Mouse (Mus musculus): ENCODE results near the gene Cacna1i.

Cacna1i gene

DNA sequence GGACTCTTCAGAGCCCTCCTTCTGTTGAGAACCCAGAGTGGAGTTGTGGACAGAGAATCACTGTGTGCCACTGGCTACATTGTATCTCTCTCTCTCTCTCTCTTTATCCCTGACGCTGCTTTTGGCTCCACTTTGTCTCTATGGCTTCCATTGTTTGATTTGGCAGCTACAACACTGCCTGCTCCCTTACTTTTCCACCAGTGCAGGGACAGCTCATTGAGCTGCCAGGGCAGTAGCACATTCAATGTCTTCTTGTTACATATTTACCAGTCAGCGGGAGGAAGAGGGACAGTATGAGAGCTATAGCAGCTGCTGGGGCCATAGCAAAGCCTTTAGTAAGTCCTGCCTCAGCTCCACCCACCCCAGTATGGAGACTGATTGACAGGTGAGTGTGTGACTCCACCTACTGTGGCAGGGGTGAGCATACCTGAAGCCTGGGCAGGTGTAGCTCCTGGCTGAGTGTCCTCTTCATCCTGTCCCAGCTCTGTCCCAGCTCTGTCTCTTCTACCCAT is 114.4 kb downstream of the Cacna1i start:
- DNase-seq (ENCODE audit: low spot score in 2 of 2): no peak

DNA sequence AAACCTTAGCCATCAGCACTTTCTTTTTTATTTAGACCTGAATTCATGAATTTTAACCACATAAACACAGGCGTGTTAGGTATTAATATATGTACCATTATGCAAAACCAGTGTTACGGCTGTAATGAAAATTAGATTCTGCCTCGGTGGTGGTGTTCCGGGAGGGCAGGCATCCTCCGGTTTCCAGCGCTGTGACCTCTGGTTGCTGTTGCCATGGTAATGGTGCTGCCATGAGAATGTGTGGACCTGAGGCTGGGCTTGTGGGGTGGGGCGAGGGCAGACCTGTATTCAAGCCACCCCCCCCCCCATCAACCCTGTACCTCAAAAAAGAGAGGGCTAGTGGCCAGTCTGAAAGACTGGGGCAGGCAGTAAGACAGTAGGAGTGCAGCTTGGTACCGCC is 114.9 kb downstream of the Cacna1i start:
- no peak for DNase-seq (ENCODE audit: low spot score in 2 of 2)

DNA sequence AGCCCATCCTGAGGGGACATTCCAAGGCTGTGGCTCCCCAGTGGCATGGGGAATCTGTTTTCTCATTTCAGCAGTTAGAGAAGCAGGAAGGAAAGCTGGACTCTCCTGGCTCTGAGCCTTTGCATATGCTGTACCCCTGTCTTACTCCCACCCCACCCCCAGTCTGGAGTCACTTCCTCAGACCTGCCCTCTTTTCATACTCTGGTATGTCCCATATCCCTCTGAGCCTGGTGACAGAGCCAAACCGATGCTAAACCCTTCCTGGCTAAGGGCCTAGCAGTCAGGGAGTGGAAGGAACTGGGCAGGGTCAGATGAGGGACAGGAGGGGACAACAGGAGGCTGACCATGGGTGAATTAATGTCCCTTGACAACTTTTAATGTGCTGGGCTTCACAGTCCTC is 120.8 kb downstream of the Cacna1i start:
- DNase-seq (ENCODE audit: low spot score in 2 of 2): no peak

DNA sequence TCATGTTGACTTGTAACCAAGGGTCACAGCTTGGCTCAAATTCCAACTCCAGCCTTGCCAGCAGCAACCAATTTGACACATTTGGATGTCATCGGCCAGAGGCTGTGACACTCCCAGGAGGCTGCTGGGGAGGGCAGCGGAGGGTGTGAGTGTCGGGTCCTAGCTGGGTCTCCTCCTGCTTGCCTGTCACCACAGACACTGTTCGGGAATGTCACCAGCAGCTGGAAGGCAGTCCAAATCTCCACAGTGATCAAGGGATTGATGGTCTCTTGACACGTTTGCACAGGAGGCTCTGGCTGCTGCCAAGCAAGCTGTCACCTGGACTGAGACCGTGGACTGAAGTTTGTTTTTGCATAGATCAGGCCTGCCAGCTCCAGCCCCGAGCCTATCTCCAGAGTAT is 123.6 kb downstream of the Cacna1i start:
- DNase-seq (ENCODE audit: low spot score in 2 of 2): no peak

DNA sequence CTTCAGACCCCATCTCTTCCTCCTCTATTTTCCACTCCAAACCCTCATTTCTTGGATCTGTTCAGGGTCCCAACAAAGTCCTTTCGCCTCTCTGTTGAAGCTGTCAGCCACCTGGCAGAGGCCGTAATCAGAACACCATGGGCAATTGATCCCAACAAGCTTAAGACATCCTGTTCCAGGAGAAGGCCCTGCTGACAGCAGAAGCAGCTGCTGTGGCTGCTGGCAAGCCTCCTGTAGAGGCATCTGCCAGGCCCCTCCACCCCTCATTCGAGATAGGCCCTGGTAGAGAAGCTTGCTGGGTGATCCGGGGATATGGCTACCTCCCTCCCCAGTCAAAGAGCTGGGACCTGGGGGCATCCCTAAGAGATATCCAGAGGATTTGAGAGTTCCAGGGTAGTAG is 126.0 kb downstream of the Cacna1i start:
- no peak for DNase-seq (ENCODE audit: low spot score in 2 of 2)

DNA sequence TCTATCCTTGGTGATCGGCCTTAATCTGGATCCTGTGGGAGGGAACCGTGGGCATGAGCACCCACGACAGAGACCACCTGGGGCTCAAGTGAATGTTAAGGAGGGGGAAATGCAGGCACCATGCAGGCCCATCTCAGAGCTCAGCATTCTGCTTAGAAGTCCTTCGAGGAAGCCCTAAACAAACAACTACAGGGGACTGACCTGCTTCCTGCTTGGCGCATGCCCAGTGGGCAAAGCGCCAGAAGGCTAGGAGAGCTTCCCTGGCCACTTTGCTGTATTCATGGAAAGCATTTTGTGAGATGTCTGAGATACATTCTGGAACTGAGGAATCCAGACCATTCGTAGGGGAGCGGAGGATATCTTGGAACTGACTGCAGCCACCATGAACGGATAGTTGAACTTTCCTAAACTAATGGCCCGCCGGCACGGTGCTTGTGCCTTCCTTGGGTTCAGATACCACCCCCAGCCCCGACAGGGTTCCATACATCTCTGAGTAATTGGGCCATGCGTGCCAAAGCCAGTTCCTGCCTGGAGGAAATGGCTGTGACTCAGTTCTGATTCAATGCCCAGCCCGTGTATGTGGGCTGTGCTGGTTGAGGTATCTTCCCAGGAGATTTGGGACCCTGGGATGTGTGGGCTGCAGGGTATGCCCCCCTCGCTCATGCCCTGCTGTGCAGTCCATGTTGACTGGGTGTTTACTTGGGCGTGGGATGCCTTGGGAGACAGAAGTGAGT is 127.1 kb downstream of the Cacna1i start:
- DNase-seq (ENCODE audit: low spot score in 2 of 2): peak in 1 of 2 experiments; percentile 37

DNA sequence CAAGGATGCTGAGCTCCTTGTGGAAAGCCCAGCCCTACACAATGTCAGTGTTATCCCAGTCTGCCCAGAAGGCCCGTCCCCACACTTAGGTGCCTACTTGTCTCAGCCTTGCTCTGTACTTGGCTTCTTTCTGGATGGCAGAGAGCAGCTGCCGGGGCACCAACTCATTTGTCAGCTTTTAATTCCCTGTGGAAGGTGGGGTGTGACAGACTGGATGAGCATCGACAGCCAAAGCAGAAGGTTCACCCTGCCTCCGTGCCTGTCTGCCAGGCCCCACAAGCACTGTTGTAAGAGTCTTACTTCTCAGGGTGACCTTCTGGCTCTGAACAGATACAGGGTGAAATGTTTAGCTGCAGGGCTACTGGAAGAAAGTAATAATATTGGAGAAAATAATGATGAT is 128.1 kb downstream of the Cacna1i start:
- no peak for DNase-seq (ENCODE audit: low spot score in 2 of 2)

DNA sequence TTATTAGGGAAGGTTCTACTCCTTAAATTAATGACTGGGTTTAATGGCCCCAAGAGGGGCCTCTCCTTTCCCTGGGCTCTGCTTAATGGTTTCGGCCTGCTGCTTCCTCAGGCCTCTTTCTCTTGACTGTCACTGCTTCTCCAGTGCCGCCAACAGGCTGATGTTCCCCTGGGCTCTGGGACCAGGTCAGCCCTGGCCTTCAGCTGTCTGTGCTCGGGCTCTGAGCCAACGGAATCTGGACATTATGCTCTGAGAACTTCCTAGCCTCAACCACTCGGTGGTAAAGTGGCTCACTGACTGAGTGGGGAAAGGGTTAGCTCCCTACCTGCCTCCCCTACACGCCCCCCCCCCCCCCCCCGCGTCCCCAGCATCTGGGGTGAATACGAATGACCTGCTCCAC is 130.0 kb downstream of the Cacna1i start:
- DNase-seq (ENCODE audit: low spot score in 2 of 2): no peak

DNA sequence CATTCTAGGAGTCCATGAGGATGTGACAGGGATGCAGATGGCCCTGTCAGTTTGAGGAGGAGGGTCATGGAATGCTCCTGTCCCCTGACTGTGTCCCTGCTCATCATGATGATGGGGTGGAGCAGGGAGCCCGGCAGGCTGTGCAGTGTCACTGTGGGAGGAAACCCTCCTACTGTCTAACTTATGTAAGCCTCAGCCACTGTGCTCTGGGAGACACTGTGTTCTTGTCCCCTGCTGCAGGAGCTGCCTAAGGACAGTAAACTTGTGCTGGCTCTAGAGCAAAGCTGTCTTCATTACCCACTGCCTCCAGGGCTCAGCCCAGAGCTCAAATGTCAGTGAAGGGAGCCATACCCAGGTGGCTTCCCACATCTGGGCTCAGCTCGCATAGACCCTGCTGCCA is 131.1 kb downstream of the Cacna1i start:
- peak; percentile 42 to 44 for DNase-seq (ENCODE audit: low spot score in 2 of 2)

DNA sequence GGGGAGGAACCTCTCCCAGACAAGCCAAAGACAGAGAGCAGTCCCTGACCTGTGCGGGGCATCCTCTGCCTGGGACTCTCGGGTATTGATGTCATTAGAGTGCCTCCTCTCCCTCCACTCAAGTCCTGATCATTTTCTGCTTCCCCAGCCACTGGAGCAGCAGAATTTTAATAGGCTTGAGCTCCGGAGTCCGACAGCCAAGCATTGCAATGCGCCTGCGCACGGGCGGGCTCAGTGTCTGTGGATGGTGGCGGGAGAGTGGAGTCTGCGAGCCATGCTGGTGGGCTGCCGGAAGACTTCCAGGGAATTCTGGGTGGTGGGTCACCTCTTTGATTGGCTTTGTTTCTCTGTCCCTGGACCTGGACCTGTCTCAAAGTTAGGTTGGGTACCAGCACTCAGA is 143.3 kb downstream of the Cacna1i start:
- DNase-seq (ENCODE audit: low spot score in 2 of 2): peak in 1 of 2 experiments; percentile 33

DNA sequence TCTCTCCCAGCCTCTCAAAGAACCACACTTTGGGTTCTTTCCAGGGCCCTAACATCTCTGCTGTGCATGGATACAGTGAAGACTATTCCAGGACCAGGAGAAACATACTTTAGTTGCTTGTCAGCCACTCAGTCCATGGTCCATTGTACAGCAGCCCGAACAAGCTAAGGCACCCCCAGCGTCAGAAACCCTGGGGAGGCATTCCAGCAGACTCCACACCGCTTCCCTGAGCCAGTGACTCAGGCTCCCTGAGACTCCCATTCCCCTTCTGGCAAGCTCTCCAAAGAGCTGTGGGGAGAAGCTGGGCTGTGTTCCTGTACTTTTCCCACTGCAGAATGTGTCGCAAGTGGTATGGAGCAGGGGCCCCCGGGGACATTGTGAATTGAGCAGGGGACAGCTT is 149.9 kb downstream of the Cacna1i start:
- no peak for DNase-seq (ENCODE audit: low spot score in 2 of 2)

DNA sequence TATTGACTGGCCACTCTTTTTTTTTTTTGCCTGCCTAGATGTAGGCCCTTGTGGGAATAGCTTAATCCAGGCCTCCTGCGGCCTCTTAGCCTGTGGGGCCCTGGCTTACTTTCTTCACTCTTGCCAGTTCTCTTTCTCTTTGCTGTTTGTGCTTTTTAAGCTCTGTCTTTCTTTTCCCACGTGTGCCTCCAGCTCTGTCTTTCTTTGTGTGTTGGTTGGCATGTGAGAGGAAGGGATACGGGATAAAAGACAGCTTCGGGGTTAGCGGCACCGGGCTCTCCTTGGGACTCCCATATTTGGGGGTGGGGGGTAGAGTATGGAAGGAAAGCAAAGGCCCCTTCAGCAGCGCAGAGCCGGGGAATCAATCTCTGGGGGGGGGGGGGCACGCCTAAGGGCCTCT is 151.0 kb downstream of the Cacna1i start:
- DNase-seq (ENCODE audit: low spot score in 2 of 2): no peak

DNA sequence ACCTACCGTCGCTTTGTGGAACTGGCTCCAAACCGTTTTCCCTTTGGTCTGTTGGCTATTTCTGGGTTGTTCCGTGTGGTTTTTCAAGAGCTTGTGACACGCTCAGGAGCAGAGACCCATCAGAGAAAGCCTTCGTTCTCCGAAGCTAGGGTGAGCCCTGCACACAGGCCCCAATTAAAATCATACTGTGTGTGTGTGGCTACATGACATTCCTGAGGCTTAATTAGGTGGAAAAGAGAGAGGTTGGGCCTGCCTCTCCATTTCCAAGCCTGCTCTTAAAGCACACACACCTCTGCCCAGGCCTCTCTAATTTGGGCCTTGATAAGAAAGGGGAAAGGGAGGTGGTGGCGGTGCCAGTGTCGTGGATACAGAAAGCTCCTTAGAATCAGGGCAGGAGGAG is 151.4 kb downstream of the Cacna1i start:
- no peak for DNase-seq (ENCODE audit: low spot score in 2 of 2)

DNA sequence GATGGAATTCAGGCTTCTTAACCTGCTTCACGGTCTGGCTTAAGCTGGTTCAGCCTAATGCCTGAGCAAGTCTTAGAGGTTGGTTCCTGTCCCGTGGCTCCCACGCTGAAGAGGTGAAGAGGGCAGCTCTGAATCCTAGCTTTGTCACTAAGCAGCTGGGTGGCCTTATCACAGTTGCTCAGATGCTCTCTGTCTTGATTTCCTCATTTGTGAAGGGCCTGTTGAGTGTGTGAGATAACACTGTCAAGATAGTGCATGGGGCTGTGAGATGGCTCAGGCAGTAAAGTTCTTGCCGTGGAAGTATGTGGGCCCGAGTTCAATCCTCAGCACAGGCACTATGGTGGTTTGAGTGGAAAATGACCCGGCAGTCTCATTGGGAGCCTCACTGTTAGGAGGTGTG is 153.2 kb downstream of the Cacna1i start:
- DNase-seq (ENCODE audit: low spot score in 2 of 2): no peak

DNA sequence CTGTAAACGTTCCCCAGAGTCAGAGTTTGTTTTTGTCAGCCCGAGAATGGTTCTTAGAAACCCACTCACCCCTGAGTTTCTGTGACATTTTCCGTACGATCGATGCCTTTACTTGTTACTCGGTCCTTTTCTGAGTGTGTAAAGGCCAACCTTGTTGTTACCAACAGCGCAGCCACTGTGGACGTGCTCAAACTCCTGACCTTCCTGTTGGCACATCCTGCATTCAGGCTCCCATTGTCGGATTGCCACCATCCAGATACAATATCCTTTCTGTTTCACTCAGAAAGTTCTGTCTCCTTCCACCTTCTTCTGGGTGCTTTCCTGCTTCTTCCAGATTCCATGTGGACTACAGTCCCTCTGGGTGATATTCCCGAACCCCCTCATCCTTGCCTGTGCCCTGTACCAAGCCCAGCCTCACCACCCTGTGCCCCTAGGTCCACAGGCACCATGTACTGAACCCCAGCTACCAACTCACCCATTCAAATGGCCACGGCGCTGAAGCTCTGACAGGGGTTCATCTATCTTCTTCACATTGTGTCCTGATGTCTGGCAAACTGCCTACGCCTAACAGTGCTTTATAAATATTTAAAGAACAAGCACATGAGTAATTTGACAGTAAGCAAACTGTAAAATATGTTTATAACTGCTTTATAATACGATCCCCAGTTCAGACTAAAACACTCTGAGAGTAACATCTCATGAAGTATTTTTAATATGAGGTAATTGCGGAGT is 159.1 kb downstream of the Cacna1i start:
- DNase-seq (ENCODE audit: low spot score in 2 of 2): no peak
